Mouse (Mus musculus) liver, embryonic 14.5 days (tissue): ENCODE measurements around the gene CN725425.

ENCODE experiments used
- CTCF ChIP-seq: IDR thresholded peaks from 2 replicates; pipeline ENCODE4 v1.5.1; 2016; ENCODE audit warnings: antibody characterized with exemption, low read depth, control low read depth
- EP300 ChIP-seq: IDR thresholded peaks from 2 replicates; pipeline ENCODE4 v1.6.1; 2016; ENCODE audit warnings: antibody characterized with exemption, low read depth

DNA sequence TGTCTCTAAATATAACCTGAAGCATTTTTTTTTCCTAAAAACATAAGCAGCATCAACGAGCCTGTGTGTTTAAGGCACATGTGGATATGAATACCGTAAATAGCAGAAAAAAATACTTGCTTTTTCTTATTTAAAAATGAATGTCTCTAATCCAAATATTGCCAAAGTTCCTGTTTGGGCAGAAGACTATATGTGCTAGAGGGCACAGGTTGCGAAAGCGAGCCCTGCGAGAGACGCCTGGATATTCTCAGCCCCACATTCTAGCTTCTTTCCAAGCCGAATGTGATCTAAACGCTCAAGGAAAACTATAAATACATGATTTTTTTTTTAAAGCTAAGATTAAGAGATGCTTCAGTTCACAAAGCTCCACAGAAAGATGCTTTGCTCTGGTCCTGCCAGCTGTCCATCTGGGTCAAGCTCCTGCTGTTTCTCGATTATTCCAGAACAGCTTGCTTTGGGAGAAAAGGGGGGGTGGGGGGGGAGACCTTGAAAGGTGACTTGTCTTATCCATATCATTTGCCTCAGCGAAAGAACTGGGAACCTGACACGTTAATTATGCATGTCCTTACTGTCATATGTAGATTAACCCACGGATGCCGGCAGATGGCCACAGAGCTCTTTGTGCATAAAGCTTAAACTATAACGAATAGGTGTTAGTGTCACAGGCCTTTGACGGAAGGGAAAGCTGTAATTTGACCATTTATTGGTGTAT lies 19.2 kb upstream of the CN725425 start:
- TF ChIP-seq EP300 (no peak), CTCF (no peak)
